Mouse (Mus musculus) erythroblast, embryonic 14.5 days (primary cell): ENCODE measurements around the gene 1700029P11Rik.

Experiments
- GATA1 ChIP-seq: IDR thresholded peaks from 2 replicates; pipeline ENCODE4 v1.6.1; 2012; ENCODE audit warnings: low read length, inconsistent platforms, mixed read lengths
- TAL1 ChIP-seq: IDR thresholded peaks from 3 replicates; pipeline ENCODE4 v1.6.1; 2012; ENCODE audit warnings: low read length, inconsistent platforms, mixed read lengths

DNA sequence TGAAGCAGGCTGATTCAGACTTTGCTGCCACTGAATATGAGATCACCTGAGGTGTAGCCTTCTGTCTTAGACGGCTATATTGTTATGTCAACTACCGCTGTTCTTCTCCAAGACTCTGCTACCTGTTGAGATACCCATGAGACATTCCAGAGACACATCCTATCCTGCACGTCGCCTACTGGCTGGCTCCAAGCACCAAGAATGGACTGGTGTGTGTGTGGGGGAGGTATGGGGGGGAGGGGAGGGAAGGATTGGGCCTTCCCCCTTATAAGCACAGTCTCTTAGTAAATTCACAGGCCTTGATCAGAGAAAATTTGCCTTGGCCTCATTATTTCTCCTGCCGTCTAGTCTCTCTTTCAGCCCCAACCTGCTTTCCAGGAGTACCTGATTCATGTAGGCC is 12.5 kb upstream of the 1700029P11Rik start:
- no peak for TF ChIP-seq TAL1
- TF ChIP-seq GATA1: no peak
